Mouse (Mus musculus) right cerebral cortex, postnatal 36 days (tissue): ENCODE results near the gene Tfap2d.

ENCODE experiments used
- DNase-seq, 2 experiments: peaks; one replicate each; pipeline ENCODE4 v3.0.0; 2022; ENCODE audit warnings: low spot score in 2 of 2, mixed read lengths in 1 of 2

Gene Tfap2d

GRCm38 (mm10) chr1:19102631-19103030 is at the start of gene Tfap2d:
Gene Tfap2d, plus strand, starts transcription at chr1:19103022.
- DNase-seq: no peak

DNA sequence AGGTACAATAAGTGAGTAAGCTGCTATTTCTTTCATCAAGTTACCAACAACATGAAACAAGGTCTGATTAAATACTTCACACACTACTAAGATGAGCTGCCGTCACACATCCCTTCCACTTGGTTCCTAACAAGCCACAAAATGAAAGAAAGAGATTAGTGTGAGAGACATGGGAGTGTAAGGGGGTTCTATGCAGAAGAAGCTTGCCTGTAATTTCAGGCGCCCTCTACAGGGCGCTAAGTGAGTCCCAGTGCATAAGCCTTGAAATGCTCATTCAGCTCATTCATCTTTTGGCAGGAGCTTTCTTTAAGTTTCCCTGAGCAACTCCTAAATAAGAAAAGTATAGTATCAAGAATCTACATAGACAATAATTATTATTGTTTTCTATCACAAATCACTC is 46.5 kb upstream of the Tfap2d start:
- DNase-seq: no peak

DNA sequence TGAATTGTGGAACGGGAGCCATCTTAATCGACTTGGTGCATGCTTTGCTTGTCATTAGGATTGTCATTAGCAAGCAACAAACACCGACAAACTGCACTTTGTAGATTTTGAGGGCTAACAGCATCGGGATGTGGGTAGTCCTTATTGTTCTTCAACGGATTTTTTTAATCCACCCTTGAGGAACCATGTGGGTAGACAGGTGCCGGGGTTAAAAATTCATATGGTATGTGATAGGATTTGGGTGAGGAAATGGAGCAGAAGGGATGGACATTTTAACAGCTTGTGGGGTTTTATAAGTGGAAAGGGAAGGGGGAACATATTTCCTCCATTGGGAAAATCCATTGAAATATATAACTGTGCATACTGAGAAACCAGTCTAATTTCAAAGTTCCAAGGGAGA is 46.0 kb upstream of the Tfap2d start:
- no peak for DNase-seq

DNA sequence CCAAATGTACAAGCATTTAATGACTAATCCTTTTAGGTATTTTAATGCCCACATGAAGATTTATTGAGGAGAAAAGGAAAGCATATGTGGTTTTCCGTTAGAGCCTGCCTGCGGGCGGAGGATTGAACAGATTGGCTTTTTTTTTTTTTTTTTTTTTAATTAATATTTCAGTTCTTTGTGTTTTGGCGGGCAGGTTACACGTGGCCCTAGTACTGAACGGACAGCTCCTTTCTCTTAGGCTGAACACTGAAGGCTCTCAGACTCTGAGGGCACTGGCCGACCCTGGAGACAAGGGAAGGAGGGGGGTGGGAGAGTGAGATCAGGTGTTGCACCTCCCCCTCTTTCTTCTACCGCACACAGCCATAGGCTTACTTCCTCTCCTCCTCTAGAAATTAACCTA is 14.7 kb upstream of the Tfap2d start:
- DNase-seq: no peak

DNA sequence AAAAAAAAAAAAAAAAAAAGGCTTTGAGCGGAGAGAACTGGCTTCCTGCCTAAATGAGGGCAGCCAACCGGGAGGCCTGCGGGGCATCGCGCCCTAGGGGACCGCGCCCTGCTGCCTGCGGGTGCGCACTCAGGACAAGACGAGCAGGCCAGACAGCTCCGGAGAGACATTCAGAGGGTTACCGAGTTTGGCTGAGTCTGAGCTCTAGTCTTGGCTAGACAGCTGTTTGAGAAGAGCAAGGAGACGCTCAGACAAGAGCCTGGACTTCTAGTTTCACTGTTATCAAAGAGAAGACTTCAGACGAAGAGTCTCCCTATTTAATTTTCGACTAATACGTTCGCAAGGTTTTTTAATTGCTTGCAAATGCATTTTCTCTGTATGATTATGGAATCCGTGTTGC is 5.9 kb upstream of the Tfap2d start:
- DNase-seq: no peak

GRCm38 (mm10) chr1:19103316-19103715 is 494 bp downstream of the Tfap2d start:
- DNase-seq: no peak

DNA sequence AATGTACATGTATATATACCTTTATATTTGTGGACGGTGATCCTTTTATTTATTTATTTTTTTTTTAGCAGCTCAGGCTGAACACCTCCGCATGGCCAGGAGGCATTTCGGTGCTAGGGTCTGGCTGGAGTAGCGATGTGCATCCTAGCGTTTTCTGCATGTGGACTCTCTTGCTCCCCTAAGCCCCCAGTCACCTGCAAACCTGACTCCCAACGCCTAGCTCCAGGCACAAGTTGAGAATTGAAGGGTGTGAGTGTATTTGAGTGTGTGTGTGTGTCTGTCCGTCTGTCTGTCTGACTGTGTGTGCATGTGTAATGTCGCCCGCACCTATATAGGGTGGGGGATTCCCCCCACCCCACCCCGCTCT is 937 bp downstream of the Tfap2d start:
- no peak for DNase-seq

- DNase-seq: no peak
Measured at GRCm38 (mm10) chr1:19104143-19104857, 1.5 kb downstream of the Tfap2d start.

GRCm38 (mm10) chr1:19106401-19106800 is 3.6 kb downstream of the Tfap2d start:
- DNase-seq: no peak

- no peak for DNase-seq
Measured at GRCm38 (mm10) chr1:19106841-19107800, 4.3 kb downstream of the Tfap2d start.

DNA sequence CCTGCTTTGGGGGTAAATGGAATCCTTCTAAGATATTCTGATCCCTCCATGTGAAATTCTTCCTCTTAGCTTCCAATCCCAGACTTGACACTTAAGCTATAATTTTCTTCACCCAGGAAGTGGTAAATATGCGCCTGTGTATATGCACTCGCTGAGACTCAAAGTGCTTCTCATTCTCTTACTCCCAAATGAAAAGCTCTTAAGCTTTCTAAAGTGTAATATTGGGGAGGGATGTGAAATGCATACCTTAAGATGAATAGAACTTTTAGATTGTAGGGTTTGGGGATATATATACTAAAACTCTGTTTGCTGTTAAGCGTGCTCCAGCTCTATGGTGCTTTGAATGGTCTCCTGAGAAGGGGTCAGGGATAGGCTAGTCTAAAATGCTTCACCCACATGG is 5.0 kb downstream of the Tfap2d start:
- no peak for DNase-seq

- no peak for DNase-seq
Measured at GRCm38 (mm10) chr1:19109711-19110110, 6.9 kb downstream of the Tfap2d start.

DNA sequence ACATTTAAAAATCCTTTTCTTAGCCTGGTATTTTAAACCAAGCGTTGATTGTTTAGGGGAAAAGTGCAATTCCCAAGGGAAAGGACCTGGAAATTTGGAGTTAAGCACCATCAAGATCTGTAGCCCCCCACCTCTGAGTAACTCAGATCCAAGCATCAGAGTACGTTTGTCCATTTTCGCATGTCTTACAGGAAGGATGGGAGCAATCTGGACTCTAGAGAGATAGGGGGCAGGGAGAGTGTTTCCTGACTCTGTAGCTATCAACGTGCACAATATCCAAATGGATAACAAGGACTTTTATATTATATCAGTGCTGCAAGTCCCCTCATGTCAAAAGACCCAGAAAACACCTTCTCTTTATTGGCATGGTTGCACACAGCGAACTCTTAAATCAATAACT is 7.4 kb downstream of the Tfap2d start:
- DNase-seq: no peak

DNA sequence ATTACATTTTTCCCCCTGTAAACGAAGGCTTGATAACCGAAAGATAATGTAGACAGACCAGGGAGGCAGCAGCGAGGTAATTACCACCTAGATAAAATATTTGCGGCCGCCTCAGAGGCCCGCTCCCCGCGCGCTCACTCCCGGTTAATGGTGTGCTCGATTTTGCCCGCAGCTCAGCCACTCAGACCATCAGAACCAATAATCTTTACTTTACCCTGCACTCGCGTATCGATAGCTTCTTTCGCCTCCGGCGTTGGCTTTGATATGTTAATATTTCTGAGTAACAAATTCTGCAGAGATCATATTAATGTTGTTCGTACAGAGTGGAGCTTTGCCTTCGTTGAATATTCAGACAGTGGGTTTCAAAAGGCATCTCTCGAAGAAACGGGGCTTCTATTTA is 8.2 kb downstream of the Tfap2d start:
- no peak for DNase-seq

- DNase-seq: no peak
Measured at GRCm38 (mm10) chr1:19178742-19179397, 76.0 kb downstream of the Tfap2d start.

DNA sequence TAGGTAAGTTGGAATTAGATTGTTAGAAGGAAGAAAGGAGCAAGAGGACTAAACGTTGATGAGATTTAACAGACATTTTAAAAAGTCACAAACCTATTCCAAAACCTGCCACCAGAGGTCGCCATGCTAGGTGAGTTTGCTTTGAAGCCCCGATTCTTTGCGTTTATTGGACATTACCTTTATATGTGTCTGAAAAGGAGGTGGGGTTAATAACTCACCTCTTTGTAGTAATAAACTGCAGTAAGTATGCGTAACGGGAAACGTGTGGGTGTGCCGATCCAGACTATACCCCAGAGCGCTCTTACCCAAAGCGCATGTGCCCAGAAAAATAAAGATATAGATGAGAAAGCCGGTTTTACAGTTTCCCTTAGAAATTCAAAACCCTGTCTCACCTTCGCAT is 102.8 kb downstream of the Tfap2d start:
- no peak for DNase-seq

- DNase-seq: no peak
Measured at GRCm38 (mm10) chr1:19206194-19206593, 103.4 kb downstream of the Tfap2d start.

GRCm38 (mm10) chr1:19207611-19208010 is 104.8 kb downstream of the Tfap2d start:
- DNase-seq: no peak

DNA sequence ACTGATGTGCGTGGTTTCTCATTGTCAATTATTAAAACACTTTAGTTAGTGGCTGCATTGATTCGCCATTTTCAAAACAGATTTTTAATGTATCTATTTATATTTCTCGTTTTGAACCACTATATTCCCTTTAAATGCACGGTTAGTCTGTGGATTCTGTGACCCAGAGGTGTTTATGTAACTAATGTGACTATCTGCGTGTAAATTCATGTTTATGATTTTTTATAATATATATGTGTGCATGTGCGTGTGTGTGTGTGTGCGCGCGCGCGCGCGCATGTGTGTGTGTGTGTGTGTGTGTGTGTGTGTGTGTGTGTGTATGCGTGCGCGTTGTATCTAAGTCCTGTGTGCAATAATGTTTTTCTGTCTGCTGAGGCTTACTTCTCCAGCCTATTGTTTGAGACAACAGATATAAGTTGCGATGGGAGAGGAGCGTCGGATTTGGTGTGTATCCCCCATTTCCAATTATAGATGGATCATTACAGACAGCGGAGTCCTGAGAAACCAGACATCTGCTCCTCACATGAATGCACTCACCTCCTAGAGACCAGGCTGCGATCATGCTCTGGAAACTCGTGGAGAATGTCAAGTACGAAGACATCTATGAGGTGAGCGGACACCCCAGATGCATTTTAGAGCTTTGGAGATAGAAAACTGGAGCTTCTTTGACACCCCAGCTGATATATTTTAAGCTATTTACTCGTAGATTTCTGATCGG is 106.0 kb downstream of the Tfap2d start, which contains the start of gene Tfap2b:
Tfap2b (plus strand) TSS at position 274 of the 718 bp plus-strand sequence.
- DNase-seq: no peak

DNA sequence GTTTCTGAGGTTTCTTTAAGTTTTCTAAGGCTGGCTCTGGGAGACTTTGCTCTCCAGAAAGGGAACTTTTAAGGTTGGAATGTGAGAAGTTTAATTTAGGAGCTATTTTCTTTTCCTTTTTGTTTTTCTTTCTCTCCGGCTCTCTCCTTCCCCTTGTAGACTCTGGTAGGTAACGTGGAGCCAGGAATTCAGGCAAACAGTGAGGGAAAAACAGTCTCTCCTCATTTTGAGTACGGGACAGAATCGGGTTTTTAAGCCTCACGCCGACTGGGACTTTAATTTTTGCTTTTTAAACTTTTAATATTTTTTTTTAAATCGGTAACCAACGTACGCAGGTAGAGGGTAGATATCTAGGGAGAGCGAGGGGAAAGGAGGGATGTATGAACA is 106.5 kb downstream of the Tfap2d start:
- no peak for DNase-seq

DNA sequence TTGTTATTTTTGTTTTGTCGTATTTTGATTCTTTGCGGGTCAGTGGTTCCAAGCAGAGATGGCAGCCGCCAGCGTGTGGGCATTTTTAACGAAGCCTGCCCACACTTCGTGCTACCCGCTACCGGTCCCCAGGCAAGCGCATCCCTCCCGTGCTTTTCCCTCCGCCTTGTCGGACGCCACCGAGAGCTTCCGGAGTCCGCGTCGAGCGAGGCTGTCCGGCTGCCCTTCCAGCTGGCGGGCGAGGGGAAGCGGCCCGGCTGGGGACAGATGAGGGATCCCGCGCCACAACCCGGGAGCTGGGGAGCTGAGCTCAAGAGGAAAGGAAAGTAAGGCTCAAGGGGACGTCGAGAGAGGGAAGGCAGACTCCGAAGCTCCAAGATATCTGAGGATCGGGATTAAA is 107.0 kb downstream of the Tfap2d start:
- DNase-seq: no peak
